Comparison of ENCODE assay signal across 8 mouse cellular contexts in the genomic region with DNA sequence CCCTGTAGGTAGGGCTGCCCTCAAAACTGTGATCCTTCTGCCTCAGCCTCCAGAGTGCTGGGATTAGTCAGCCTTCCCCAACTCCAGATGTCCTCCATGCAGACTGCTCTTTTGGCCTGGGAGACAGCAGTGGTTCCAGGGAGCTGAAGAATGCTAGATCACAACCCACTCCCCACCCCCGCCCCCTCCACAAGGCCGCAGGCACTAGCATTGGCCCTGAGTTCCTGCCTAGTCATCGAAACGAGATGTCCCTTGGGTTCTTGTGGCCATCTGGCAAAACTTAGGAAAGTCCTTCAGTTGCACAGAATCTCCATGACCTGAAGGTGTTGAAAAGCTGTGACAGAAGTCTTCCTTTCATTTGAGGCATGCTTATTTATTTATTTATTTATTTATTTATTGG.
"Had no signal": no experiment of that assay in that cellular context is flagged by ENCODE, and none has a peak within 500 bp of the region (broad histone marks: within the 10 kb centered on the region; RNA-seq: fewer than 3 reads in every experiment).

No protein-coding gene starts in this region.

- DNase-seq: kidney, postnatal 10 days; kidney, postnatal 4 days; lung, embryonic 14.5 days; lung, postnatal 10 days; lung, postnatal 4 days; right cerebral cortex, adult 18-20 months; right cerebral cortex, postnatal 25 days; thymus, postnatal 36 days had no signal
